Mouse (Mus musculus) neutrophil, adult 5-6 weeks (primary cell): ENCODE results near the gene Cgnl1. TPM values are rescaled to one million over a fixed set of nuclear protein-coding genes. Genes with fewer than 3 reads are reported as not detected.

ENCODE experiments used
- ATAC-seq: fragments of 151-379, 151-347 bp; 2 replicates; pipeline ENCODE4 v1.8.0; 2017; ENCODE audit warnings: mild to moderate bottlenecking, moderate TSS enrichment; ENCODE audit not compliant: insufficient number of reproducible peaks, poor library complexity, low FRiP score, severe bottlenecking; ENCODE audit errors: extremely low read depth
- total RNA-seq: library from RNA; stranded (forward); fragments of 200-1000 nt; gene quantifications from 2 replicates; pipeline ENCODE4 v1.2.3, GENCODE M21; 2017

Cgnl1 gene
- total RNA-seq, 1 experiment from 2014 or later: 2.9 TPM

DNA sequence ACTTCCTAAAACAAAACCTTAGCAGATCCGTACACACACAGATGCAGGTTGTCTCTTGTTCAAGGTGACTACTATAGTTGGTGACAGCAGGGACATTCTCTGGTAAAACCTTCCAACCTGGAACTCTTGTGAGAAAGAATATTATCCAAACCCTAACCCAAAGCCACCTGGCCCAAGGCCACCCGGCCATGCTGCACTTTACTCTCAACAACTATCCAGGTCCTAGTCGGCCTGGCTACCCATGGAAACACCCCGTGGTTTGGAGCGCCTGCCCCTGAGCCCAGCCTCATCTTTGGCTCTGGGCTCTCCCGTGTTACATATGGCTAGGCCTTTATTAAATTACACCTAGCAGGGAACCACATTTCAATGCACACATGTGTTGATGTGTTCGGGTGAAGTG, 35.5 kb downstream of the Cgnl1 start:
- no peak for ATAC-seq

DNA sequence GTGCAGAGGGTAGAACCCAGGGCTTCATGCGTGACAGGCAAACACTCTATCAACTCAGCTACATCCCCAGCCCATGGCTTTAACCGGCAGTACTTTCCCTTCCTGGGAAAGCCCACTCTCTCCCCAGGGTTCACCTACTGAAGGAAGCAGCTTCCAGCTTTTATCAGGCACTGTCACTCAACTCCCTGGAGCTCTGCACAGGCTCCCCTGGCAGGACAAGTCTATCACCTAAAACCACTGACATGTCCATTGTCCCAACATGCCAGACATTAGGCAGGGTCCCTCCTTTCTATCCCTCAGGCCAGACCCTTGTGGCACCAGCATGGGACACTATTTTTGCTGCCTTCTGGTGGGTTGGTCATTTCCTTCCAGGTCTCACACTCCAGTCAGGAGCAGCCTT, 37.8 kb downstream of the Cgnl1 start:
- no peak for ATAC-seq

DNA sequence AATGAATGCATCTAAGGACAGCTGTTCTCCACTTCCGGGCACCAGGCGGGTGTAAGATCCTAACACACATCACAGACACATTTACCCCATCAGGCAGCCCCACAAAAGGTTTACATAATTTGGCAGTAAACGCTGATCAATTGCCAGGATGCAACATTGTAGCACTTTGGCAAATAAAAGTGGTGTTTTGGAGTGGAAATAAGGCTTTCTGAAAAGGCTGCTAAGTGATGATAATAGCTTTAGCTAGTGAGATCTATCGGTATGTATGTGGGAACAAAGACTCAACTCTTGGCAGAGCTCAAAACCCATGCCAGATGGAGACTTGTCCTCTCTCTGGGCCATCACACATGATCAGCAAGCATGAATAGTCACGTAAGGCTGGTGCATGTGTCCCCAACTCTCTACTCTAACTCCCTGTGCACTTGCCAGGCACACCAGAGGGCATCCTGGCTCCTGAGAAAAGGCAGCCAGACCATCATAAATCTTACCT, 42.5 kb downstream of the Cgnl1 start:
- ATAC-seq: no peak

DNA sequence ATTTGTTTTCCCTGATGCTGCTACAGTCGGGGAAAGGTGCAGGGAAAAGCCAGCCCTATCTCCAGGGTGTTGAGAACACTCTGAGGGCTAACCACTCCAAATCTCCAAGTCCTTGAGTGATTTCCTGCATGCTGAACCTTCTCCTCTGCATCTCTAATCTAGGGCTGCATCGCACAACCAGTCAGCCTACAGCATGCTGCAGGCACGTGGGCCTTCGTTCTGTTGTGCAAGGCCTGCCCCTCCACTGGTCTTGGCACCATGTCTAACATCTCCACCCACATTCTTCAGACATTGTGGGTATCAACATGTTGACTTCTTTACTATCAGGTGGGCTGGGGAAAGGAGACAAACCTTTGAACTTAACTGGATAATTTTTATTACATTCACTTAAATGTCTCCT, 44.2 kb downstream of the Cgnl1 start:
- no peak for ATAC-seq

DNA sequence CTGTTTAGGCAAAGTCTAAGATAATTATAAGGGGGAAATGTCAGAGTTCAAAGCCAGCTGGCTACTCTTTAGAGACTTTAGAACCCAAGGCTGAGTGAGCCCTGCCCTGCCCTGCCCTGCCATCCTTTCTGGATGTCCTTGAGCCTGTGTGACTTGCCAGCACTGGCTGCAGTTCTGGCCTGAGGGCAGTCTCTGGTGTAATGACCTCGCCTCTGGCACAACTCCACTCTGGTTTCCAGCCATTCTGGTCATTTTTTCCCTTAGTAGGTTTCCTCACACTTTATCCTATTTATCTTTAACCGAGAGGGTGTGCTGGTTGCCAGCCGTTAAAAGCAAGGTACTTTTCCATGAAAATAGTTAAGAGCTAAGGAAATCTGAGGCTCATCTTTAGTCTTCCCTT, 45.3 kb downstream of the Cgnl1 start:
- no peak for ATAC-seq

DNA sequence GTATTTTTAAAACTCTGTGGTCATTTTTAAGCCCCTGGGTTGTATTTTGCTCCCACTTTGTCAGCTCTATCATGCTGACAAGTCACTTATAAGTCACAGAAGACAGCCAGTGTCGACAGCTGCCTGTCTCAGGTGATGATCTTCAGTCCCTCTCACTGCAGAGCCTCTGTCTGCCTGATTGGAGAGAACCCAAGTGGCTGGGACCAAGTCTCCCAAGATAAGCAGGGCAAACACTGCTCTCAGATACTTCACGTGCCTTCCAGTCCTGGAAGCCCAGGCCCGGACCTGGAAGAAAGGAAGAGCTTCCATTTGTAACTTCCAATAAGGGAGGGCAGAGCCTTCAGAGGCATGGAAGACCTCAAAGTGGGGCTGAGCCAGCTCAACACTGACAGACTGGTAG, 49.0 kb downstream of the Cgnl1 start:
- ATAC-seq: no peak

DNA sequence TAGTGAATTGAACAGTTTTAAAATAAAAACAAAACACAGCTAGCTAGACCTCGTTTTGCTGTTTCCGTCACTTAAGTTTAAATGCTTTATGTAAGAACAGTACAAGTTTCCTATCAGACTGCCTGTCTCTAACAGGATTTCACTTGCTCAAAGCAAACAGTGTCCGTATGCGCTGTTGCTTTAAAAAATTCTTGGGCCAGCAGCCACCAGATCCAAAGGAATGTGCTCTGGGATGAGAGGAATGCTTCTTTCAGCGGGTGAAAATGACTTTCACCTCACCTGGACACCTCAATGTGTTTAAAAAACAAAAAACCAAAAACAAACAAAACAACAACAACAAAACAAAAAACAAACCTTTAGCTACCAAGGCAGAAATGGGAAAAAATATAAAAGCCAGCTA, 54.4 kb downstream of the Cgnl1 start:
- no peak for ATAC-seq

DNA sequence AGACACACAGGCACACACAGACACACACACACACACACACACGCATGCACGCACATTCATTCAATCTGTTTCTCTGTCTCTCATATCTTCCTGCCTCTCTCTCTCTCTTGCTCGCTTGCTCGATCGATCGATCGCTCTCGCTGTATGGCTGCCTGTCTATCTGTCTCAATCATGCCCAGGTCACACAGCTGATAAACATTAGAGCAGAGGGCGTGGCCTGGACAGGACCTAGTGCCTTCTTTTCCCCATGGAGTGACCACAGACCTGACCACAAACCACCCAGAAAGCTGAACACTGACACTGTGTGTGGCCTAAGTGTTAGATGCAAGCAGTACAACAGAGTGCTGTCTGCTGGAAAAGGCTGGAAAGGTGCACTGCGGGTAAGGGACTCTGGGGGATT, 60.6 kb downstream of the Cgnl1 start:
- no peak for ATAC-seq

DNA sequence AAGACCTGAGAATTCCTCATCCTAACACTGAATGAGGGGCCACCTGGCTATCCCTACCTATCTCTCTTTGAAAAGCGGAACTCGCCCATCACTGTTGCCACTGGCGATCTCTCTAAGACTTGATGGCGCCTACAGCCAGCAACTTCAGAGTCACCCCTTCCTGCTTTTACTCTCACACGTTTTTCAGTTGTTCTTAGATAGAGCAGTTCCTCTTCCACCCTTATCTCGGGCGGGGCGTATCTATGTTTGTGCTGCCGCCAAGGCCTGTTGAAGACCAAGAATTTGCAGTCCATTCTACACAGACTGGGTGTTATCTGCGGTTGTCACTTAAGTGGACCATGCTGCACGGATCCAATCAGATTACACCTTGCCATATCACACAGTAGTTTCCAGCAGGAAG, 62.2 kb downstream of the Cgnl1 start:
- no peak for ATAC-seq

DNA sequence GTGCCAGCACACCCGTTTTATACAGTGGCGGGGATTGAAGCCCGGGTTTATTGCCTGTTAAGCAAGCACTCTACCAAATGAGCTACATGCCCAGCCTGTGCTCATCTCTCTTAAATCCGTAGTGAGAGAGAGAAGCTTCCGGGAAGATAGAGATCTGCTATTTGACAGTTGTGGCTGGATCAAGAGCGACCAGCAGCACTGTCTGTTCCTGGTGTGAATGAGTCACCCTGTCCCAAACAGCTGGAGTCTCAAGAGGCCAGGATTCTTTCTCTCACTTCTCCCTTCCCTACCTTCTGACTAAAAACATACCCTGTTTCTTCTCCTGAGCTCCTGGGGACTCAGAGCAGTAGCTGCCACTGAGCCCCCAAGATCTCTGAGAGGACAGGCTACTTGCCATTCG, 63.4 kb downstream of the Cgnl1 start:
- ATAC-seq: no peak

DNA sequence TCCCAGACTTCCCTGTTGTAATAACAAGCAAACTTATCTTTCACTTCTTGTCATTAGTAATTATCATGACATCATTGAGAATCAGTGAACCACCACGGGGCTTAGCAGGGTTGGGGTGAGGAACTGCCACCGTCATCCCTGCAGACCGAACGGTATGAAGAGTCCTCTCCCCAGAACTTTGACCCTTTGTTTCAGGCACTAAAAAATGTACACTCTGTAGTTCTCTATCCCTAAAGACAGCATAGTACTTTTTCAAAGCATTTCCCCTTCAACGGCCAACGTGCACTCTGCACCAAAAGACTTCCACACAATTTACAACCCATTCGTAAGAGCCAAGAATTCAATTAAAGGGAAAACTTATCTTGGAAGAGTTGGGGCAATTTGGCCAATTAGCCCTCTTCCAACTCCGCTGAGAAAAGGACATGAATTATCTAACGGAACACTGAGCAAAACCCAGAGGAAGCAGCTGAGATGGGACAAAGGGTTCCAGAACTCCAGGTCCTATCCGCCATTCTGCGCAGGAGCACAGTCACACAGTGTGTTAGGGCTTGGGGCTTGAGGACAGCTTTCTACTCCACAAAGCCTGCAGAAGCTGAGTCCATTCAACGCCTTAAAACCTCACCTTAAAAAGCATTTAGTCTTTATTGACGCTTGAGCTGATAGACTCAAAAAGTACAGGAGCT, 66.9 kb downstream of the Cgnl1 start:
- ATAC-seq: no peak

DNA sequence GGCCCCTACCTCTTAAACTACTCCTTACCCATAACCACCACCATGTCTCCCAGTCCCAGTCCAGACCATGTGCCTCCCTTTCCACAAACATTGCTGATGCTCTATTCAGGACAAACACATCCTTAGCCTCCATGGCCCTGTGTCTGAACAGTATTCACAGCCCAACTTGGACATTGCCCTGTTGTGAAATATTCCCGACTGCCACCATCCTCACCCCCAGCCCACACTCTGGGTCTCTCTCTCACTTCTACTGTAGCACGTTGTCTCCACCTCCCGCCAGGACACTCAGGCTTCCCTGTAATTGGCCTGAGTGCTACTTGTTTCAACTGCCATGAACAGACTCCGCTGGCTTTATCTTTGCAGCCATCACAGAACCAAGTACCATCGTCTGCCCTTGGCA, 72.3 kb downstream of the Cgnl1 start:
- no peak for ATAC-seq

DNA sequence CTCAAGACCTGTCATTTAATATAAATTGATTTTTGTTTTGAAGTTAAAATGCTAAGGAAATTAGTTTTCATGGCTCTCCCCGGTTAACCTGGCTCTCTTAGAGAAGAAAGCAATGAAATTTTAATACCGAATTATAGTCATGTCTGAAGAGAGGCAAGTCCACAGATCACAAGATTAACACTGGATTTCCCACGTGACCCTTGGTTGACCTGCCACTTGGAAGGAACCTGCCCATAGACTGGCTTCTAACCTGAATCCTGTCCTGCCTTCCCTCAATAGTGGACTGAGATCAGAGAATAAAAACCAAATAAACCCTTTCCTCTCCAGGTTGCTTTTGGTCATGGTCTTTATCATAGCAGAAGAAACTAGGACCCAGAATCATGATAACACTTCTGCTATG, 73.3 kb downstream of the Cgnl1 start:
- ATAC-seq: no peak

DNA sequence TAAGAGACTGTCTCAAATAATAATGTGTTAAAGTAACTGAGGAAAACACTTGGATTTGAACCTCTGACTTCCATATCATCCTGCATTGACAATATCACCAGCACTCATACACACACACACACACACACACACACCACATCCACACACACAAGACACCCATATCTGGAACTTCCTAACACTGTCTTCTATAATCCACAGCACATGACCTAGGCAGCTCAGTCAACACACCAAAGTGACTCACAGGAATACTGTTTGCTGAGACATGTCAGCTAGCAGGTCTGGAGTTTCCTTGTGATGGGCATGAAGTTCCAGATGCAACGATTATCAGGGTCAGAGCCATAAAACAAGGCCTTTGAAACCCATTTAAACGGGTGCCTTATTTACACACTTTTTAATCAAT, 74.2 kb downstream of the Cgnl1 start:
- no peak for ATAC-seq

DNA sequence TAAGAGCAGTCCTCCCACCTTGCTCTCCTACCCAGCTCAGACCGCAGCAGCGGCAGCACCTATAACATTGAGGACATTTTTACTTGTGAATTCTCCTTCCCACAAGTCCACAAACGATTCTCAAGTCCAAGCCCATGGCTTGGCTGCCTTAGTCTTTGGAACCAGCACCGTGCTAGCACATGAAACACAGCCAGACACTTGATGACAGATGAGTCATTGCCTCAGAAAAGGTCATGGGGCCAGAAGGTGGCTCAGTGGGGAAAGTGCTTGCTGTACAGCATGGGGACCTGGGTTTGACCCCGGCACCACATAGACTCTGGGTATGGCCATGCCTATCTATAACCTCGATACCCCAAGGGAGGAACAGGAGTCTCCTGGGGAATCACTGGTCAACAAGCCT, 74.6 kb downstream of the Cgnl1 start:
- no peak for ATAC-seq

DNA sequence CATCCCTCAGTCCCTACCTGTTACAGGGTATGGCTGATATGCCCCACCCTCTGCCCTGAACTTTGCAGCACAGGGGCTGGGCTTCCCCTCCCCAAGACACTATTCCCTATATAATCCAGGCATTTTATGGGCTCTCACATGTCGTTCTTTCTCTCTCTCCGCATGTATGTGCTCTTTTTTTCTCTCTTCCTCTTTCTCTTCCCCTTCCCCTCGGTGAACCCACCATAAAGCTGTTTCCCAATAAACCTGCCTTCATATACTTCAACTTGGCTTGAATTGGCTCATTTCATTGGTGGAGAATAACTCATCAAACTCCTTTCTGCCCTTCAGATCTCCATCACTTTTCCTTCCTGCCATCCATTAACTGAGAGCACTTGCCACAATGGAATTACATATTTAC, 76.3 kb downstream of the Cgnl1 start:
- ATAC-seq: no peak

DNA sequence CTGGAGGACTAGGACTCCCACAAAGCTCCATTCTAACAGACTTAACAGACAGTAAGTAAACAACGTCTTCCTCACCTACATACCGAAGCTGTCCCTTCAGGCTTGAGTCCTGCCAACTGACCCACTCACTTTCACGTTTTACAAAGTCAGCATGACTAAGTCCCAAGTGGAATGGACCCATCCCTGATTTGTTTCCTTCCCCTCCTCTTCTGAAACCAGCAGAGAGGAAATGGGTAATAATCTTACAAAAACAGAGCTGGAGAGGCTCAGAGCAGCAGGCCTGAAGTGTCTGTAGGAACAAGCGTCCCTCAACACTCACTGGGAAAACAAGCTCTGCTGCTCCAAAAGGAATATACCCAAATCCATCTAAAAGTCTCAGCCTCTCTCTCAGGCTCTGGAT, 77.2 kb downstream of the Cgnl1 start:
- no peak for ATAC-seq

DNA sequence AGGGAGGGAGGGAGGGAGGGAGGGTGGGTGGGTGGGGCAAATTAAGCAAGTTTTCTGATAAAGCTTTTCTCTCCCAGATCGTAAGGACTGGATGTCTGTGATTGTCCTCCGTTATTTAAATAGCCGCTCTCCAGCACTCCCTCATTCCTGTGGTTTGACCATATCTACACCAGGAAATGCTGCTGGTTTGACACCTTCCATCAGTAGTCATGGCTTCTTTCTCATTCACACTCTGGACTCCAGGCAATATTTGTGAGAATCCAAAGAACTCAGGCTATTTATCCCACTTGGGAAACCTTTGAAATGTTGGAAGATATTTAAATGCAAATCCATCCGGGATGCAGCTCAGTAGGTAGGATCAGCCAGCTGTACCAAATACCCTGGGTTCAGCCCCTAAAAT, 77.6 kb downstream of the Cgnl1 start:
- ATAC-seq: no peak

DNA sequence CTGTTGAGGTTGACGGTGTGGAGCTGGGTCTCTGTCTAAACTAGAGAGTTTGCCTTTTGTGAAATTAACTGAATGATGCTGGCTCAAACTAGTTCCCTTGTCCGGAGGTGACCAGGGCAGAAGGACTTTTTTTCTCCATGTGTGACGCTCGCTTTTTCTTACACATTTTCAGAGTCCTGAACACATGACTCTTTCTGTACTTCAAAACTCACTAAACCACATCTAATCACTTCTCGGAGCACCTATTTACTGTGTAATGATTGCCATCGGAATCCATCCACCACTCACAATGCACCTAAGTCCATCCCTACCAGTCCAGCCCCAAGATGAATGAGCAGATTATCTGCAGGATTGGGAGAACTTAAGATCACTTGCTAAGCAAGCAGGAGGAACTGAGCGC, 79.2 kb downstream of the Cgnl1 start:
- ATAC-seq: no peak

DNA sequence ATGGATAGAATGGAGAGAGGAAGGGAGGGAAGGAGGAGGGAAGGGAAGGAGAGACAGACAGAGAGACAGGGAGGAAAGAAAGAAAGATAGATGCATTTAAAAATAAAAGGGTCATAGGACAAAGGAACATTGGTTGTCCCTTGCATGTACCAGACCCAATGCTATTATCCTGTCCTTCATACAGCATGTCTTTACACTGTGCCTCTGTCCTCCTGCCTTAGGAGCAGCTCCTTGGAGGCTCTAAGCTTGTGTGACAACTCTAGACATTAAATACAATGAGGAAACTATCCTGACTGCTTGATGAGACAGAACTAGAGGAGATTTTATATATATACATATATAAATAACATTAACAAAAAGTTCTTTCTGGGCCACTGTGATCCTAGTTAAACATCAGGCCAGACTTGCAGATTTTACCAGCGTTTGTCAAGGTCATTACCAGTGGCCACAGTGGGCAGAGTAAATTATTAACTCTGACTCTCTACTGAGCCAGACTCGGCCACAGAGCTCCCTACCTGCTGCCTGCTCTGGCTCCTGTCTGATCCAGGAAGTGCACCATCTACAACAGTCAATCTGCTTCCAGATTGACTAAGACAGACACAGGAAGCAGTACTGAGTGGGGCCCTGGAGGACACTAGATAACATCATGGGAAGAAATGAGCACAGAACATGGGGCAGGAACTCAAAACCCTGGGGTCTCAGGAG, 81.9 kb downstream of the Cgnl1 start:
- no peak for ATAC-seq

DNA sequence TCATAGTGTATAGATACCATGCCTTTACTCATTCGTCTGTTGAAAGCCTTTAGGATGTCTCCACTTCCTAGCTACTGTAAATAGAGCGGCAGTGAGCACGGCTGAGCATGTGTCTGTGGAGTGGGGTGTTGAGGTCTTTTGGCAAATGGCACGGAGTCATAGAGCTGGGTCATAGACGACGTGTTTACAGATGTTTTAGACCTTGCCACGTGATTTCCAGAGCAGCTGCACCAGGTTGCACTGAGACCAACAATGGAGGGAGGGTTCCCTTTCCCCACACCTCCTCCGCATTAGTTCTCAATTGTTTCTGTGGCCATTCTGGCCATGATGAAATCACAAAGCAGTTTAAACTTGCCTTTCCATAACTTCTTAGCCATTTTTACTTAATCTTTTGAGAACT, 84.9 kb downstream of the Cgnl1 start:
- no peak for ATAC-seq
